Mouse (Mus musculus): ENCODE measurements around the gene Ccdc73.

- TF ChIP-seq POLR2A (IDR thresholded peaks at IDR 0.05; ENCODE audit: borderline replicate concordance, extremely low read depth, low read depth, low read length) (no peak), CTCF (IDR thresholded peaks at IDR 0.05; ENCODE audit: insufficient read depth, low read length) (no peak)
Observed at GRCm38 (mm10) chr2:104851686-104852085, 15.9 kb upstream of the Ccdc73 start.
